Mouse (Mus musculus): ENCODE measurements around the gene Tspan4. TPM values are rescaled to one million over a fixed set of nuclear protein-coding genes. Genes with fewer than 3 reads are reported as not detected.
"Not testable (repeated sequence)": the region's sequence is repeated elsewhere in the genome, so short reads cannot be mapped to it uniquely, and the experiment has no call there.

The Tspan4 gene
- polyA plus RNA-seq, 1 experiment from 2014 or later = 76.7 TPM

GRCm38 (mm10) chr7:141443081-141443821 is 31.8 kb upstream of the Tspan4 start:
- H3K36me3 ChIP-seq (ENCODE audit: control insufficient read depth, insufficient read depth, low read length) = peaks cover 12% of the 10 kb centered on the region; the same call in 1 of the 2 replicates
- no peaks in the 10 kb centered on the region for H3K27me3 ChIP-seq (ENCODE audit: control insufficient read depth, insufficient read depth, low read length)
- WGBS = 13% methylated on average over 12 of the region's 12 CpGs
- peak overlapping the region; percentile 42 for H3K4me3 ChIP-seq (ENCODE audit: low read depth, low read length)
- H3K27ac ChIP-seq (ENCODE audit: low read length) = peak overlapping the region; percentile 63; the same call in 1 of the 2 replicates
- H3K9me3 ChIP-seq (ENCODE audit: control insufficient read depth, low read depth, low read length) = no peaks in the 10 kb centered on the region
- peak; percentile 10; the same call in 1 of the 2 replicates for ATAC-seq (ENCODE audit: insufficient number of reproducible peaks, insufficient read depth, low FRiP score, low read depth)
- H3K4me1 ChIP-seq (ENCODE audit: control insufficient read depth, insufficient read depth, low read length) = peaks cover 19% of the 10 kb centered on the region
- H3K4me2 ChIP-seq (replicated peaks; ENCODE audit: low read depth, low read length) = peak overlapping the region; percentile 65
- peak overlapping the region; percentile 60 for H3K9ac ChIP-seq (replicated peaks; ENCODE audit: low read depth, low read length)

DNA sequence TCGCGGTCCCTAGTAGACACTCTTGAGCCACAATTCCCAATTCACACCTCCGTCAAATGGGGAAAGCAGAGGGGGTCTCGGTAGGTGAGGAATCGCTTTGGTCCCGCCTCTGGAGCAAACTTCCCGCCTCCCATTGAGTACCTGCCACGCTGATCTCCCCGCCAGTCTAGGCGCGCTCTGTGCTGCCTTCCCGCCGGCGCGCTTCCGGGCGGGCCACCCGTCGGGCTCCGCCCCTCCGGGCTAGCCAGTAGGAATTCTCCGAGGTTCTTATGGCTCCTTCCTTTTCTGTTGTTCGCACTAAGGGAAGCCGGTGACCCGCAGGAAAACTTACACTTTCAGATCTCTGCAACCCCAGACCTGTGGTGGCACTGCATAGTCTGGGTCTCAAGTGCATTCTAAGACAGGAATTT is 31.2 kb upstream of the Tspan4 start, which contains the start of gene Pidd1:
Gene Pidd1, minus strand, starts transcription at position 198 of the 410 bp plus-strand sequence.
- Histone ChIP-seq H3K9ac (replicated peaks; ENCODE audit: low read depth, low read length) (peak within 1 kb of the TSS; percentile 60), H3K4me2 (replicated peaks; ENCODE audit: low read depth, low read length) (peak within 1 kb of the TSS; percentile 65), H3K9me3 (ENCODE audit: control insufficient read depth, low read depth, low read length) (no peaks in the 10 kb centered on the region), H3K4me1 (ENCODE audit: control insufficient read depth, insufficient read depth, low read length) (peaks cover 25% of the 10 kb centered on the region), H3K27ac (ENCODE audit: low read length) (peak within 1 kb of the TSS; percentile 63; the same call in 1 of the 2 replicates), H3K27me3 (ENCODE audit: control insufficient read depth, insufficient read depth, low read length) (no peaks in the 10 kb centered on the region), H3K36me3 (ENCODE audit: control insufficient read depth, insufficient read depth, low read length) (peaks cover 13% of the 10 kb centered on the region; the same call in 1 of the 2 replicates), H3K4me3 (ENCODE audit: low read depth, low read length) (peak within 1 kb of the TSS; percentile 42)
- ATAC-seq (ENCODE audit: insufficient number of reproducible peaks, insufficient read depth, low FRiP score, low read depth) = peak; percentile 64; the same call in 1 of the 2 replicates
- under 1% methylated on average over 25 of the region's 25 CpGs for WGBS

DNA sequence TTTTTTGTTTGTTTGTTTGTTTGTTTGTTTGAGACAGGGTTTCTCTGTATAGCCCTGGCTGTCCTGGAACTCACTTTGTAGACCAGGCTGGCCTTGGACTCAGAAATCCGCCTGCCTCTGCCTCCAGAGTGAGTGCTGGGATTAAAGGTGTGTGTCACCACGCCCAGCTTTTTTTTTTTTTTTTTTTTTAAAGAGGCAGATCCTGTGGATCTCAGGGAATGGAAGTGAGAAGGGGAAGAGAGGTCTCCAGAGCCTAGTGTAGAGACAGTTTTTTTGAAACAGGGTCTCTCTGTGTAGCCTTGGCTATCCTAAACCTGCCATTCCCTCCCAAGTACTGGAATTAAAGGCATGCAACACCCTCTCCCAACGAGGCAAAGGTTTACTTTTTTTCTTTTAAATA is 28.7 kb upstream of the Tspan4 start:
- Histone ChIP-seq H3K4me1 (ENCODE audit: control insufficient read depth, insufficient read depth, low read length) (peaks cover 27% of the 10 kb centered on the region), H3K4me2 (replicated peaks; ENCODE audit: low read depth, low read length) (peak overlapping the region; percentile 88), H3K36me3 (ENCODE audit: control insufficient read depth, insufficient read depth, low read length) (peaks cover 27% of the 10 kb centered on the region)
- 68% methylated on average over 3 of the region's 3 CpGs for WGBS
- H3K9me3 ChIP-seq (ENCODE audit: control insufficient read depth, low read depth, low read length); H3K4me3 ChIP-seq (ENCODE audit: low read depth, low read length); H3K27me3 ChIP-seq (ENCODE audit: control insufficient read depth, insufficient read depth, low read length); H3K9ac ChIP-seq (replicated peaks; ENCODE audit: low read depth, low read length); ATAC-seq (ENCODE audit: insufficient number of reproducible peaks, insufficient read depth, low FRiP score, low read depth); H3K27ac ChIP-seq (ENCODE audit: low read length): not testable (repeated sequence)

DNA sequence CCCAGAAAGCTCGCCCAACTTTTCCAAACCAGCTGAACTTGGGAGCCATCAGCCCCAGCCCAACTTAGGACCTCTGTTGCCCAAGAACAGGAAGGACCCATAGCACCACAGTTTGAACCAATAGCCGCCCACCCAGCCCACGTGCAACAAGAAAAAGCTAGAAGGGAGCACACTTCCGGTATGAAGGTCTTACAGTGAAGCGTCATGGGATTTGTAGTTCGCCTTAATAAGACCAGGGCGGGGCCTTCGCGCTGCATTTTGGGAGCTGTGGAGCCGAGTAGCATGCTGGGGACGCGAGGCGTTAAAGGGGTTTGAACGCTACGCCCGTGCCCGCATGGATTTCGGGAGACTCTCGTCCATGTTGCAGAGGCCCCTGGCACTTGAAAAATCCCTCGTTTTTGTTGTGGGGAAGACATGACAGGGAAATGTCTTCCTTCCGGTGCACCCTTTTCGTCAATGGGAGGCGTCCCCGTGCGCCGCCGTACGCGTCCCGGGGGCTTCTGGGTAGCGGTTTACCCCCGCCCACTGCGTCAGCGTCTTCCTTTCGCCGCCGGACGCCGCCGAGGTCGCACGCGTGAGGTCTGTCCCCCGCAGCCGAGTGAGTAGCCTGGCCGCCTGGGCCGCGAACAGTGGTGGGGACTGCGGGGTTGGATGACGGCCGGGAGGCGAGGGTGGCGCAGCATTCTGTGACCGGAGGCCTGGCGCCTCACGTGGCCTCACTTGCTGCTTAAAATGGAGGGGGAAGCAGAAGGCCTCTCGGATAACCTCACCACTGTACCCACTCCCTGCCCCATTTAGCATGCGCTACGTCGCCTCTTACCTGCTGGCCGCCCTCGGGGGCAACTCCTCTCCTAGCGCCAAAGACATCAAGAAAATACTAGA is 27.7 kb upstream of the Tspan4 start, which contains the start of gene Rplp2:
Gene Rplp2, plus strand, starts transcription at position 261 of the 882 bp plus-strand sequence.
- Histone ChIP-seq H3K4me1 (ENCODE audit: control insufficient read depth, insufficient read depth, low read length) (peaks cover 24% of the 10 kb centered on the region), H3K9me3 (ENCODE audit: control insufficient read depth, low read depth, low read length) (no peaks in the 10 kb centered on the region), H3K27ac (ENCODE audit: low read length) (peak within 1 kb of the TSS; percentile 86), H3K4me2 (replicated peaks; ENCODE audit: low read depth, low read length) (peak within 1 kb of the TSS; percentile 88), H3K36me3 (ENCODE audit: control insufficient read depth, insufficient read depth, low read length) (peaks cover 36% of the 10 kb centered on the region), H3K4me3 (ENCODE audit: low read depth, low read length) (peak within 1 kb of the TSS; percentile 69), H3K9ac (replicated peaks; ENCODE audit: low read depth, low read length) (peak within 1 kb of the TSS; percentile 87), H3K27me3 (ENCODE audit: control insufficient read depth, insufficient read depth, low read length) (no peaks in the 10 kb centered on the region)
- ATAC-seq (ENCODE audit: insufficient number of reproducible peaks, insufficient read depth, low FRiP score, low read depth) = peak; percentile 88
- under 1% methylated on average over 63 of the region's 63 CpGs for WGBS

GRCm38 (mm10) chr7:141451928-141452327 is 23.1 kb upstream of the Tspan4 start:
- H3K36me3 ChIP-seq (ENCODE audit: control insufficient read depth, insufficient read depth, low read length) = peaks cover 36% of the 10 kb centered on the region
- no peaks in the 10 kb centered on the region for H3K27me3 ChIP-seq (ENCODE audit: control insufficient read depth, insufficient read depth, low read length)
- H3K9ac ChIP-seq (replicated peaks; ENCODE audit: low read depth, low read length) = no peak overlapping the region
- ATAC-seq (ENCODE audit: insufficient number of reproducible peaks, insufficient read depth, low FRiP score, low read depth) = no peak
- H3K27ac ChIP-seq (ENCODE audit: low read length) = no peak overlapping the region
- H3K9me3 ChIP-seq (ENCODE audit: control insufficient read depth, low read depth, low read length) = no peaks in the 10 kb centered on the region
- no peak overlapping the region for H3K4me3 ChIP-seq (ENCODE audit: low read depth, low read length)
- no peak overlapping the region for H3K4me2 ChIP-seq (replicated peaks; ENCODE audit: low read depth, low read length)
- H3K4me1 ChIP-seq (ENCODE audit: control insufficient read depth, insufficient read depth, low read length) = peaks cover 17% of the 10 kb centered on the region

- H3K27ac ChIP-seq (ENCODE audit: low read length) = no peak overlapping the region
- H3K4me2 ChIP-seq (replicated peaks; ENCODE audit: low read depth, low read length) = no peak overlapping the region
- no peak for ATAC-seq (ENCODE audit: insufficient number of reproducible peaks, insufficient read depth, low FRiP score, low read depth)
- H3K4me3 ChIP-seq (ENCODE audit: low read depth, low read length) = no peak overlapping the region
- H3K9me3 ChIP-seq (ENCODE audit: control insufficient read depth, low read depth, low read length) = no peaks in the 10 kb centered on the region
- WGBS = 74% methylated on average over 2 of the region's 2 CpGs
- peaks cover 37% of the 10 kb centered on the region for H3K36me3 ChIP-seq (ENCODE audit: control insufficient read depth, insufficient read depth, low read length)
- H3K4me1 ChIP-seq (ENCODE audit: control insufficient read depth, insufficient read depth, low read length) = peaks cover 11% of the 10 kb centered on the region
- no peaks in the 10 kb centered on the region for H3K27me3 ChIP-seq (ENCODE audit: control insufficient read depth, insufficient read depth, low read length)
- no peak overlapping the region for H3K9ac ChIP-seq (replicated peaks; ENCODE audit: low read depth, low read length)
These were observed 21.4 kb upstream of the Tspan4 start for GRCm38 (mm10) chr7:141453636-141454035.

DNA sequence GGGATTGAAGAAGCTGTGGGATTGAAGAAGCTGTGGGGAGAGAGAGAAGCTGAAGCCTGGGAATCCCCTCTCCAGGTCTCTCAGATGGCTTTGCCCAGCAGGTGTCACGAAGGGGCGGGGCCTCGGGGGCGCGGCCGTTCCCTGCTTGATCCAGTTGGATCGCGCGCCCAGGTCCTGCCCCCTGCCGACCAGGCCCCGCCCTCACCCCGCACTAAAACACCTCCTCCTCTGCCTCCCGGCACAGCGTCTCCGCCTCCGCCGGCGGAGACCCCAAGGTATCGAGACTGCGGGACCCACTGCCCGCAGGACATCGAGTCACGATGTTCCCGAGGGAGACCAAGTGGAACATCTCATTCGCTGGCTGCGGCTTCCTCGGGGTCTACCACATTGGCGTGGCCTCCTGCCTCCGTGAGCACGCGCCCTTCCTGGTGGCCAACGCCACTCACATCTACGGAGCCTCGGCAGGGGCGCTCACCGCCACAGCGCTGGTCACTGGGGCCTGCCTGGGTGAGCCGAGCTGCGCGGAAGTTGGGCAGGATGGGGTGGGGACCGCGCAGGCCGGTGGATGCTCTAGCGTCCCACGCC is 20.0 kb upstream of the Tspan4 start, which contains the start of gene Pnpla2:
Gene Pnpla2, plus strand, starts transcription at position 232 of the 585 bp plus-strand sequence.
- Histone ChIP-seq H3K9me3 (ENCODE audit: control insufficient read depth, low read depth, low read length) (no peaks in the 10 kb centered on the region), H3K4me2 (replicated peaks; ENCODE audit: low read depth, low read length) (peak within 1 kb of the TSS; percentile 93), H3K9ac (replicated peaks; ENCODE audit: low read depth, low read length) (peak within 1 kb of the TSS; percentile 48), H3K4me1 (ENCODE audit: control insufficient read depth, insufficient read depth, low read length) (peaks cover 8% of the 10 kb centered on the region; the same call in 1 of the 2 replicates), H3K27ac (ENCODE audit: low read length) (peak within 1 kb of the TSS; percentile 55; the same call in 1 of the 2 replicates), H3K27me3 (ENCODE audit: control insufficient read depth, insufficient read depth, low read length) (no peaks in the 10 kb centered on the region), H3K36me3 (ENCODE audit: control insufficient read depth, insufficient read depth, low read length) (peaks cover 27% of the 10 kb centered on the region), H3K4me3 (ENCODE audit: low read depth, low read length) (peak within 1 kb of the TSS; percentile 74)
- ATAC-seq (ENCODE audit: insufficient number of reproducible peaks, insufficient read depth, low FRiP score, low read depth) = peak; percentile 82
- under 1% methylated on average over 45 of the region's 45 CpGs for WGBS
